Mouse (Mus musculus) brain, adult 2 months (tissue): ENCODE measurements around the gene Prelp.

Source experiments
- DNase-seq: peaks from one replicate; pipeline ENCODE4 v3.0.0; 2011; ENCODE audit warnings: low read depth, low spot score

Prelp gene

GRCm38 (mm10) chr1:133934354-133934963 lies 13.2 kb upstream of the Prelp start:
- DNase-seq, result peak; percentile 66

GRCm38 (mm10) chr1:133933301-133934195 lies 12.3 kb upstream of the Prelp start:
- no peak for DNase-seq

- DNase-seq, result no peak
Observed at GRCm38 (mm10) chr1:133929980-133930379, 8.8 kb upstream of the Prelp start.

GRCm38 (mm10) chr1:133925223-133925622 lies 4.0 kb upstream of the Prelp start:
- no peak for DNase-seq

GRCm38 (mm10) chr1:133924141-133924875 lies 3.1 kb upstream of the Prelp start:
- peak; percentile 81 for DNase-seq

GRCm38 (mm10) chr1:133923071-133923470 lies 1.9 kb upstream of the Prelp start:
- no peak for DNase-seq

- DNase-seq, result peak; percentile 53
Observed at GRCm38 (mm10) chr1:133920876-133921275, 338 bp downstream of the Prelp start.

GRCm38 (mm10) chr1:133920401-133920800 lies 813 bp downstream of the Prelp start:
- no peak for DNase-seq

- no peak for DNase-seq
Observed at GRCm38 (mm10) chr1:133918088-133918470, 3.1 kb downstream of the Prelp start.

- DNase-seq, result no peak
Observed at GRCm38 (mm10) chr1:133917456-133918087, 3.6 kb downstream of the Prelp start.

- DNase-seq, result peak; percentile 60
Observed at GRCm38 (mm10) chr1:133915723-133916355, 5.4 kb downstream of the Prelp start.

- DNase-seq, result no peak
Observed at GRCm38 (mm10) chr1:133915115-133915514, 6.1 kb downstream of the Prelp start.

GRCm38 (mm10) chr1:133913018-133913417 lies 8.2 kb downstream of the Prelp start:
- no peak for DNase-seq

- peak; percentile 82 for DNase-seq
Observed at GRCm38 (mm10) chr1:133911456-133911855, 9.8 kb downstream of the Prelp start.

GRCm38 (mm10) chr1:133911008-133911407 lies 10.2 kb downstream of the Prelp start:
- no peak for DNase-seq

GRCm38 (mm10) chr1:133910108-133910507 lies 11.1 kb downstream of the Prelp start:
- peak; percentile 65 for DNase-seq

GRCm38 (mm10) chr1:133908659-133909575 lies 12.3 kb downstream of the Prelp start:
- peak; percentile 74 for DNase-seq

GRCm38 (mm10) chr1:133907949-133908658 lies 13.1 kb downstream of the Prelp start, which contains the start of gene Optc:
Optc (minus strand) TSS chr1:133907999.
- peak; percentile 92 for DNase-seq

- DNase-seq, result peak; percentile 38
Observed at GRCm38 (mm10) chr1:133906420-133906819, 14.8 kb downstream of the Prelp start.
